Mouse (Mus musculus) E14TG2a.4 (cell line): ENCODE results near the gene Gpc6.

Source experiments
- CTCF ChIP-seq: conservative IDR thresholded peaks from 2 replicates; pipeline ENCODE4 v1.5.1; 2014; ENCODE audit warnings: low read length
- NANOG ChIP-seq: IDR thresholded peaks from 2 replicates; pipeline ENCODE4 v1.6.1; 2014; ENCODE audit warnings: borderline replicate concordance, low read length, mixed read lengths
- POU5F1 ChIP-seq: IDR thresholded peaks from 2 replicates; pipeline ENCODE4 v1.6.1; 2014; ENCODE audit warnings: low read length, borderline replicate concordance

- TF ChIP-seq CTCF (no peak), POU5F1 (no peak), NANOG (no peak)
Observed at GRCm38 (mm10) chr14:116928395-116928794, 3.3 kb downstream of the Gpc6 start.
